Mouse (Mus musculus): ENCODE measurements around the gene Habp2. TPM values are rescaled to one million over a fixed set of nuclear protein-coding genes. Genes with fewer than 3 reads are reported as not detected.

The Habp2 gene
- polyA plus RNA-seq, 1 experiment from 2014 or later = 2.4 TPM

- Histone ChIP-seq H3K27ac (no peak overlapping the region), H3K4me3 (no peak overlapping the region)
- WGBS = 75% methylated on average over 8 of the region's 8 CpGs
Measured at GRCm38 (mm10) chr19:56272081-56272480, 14.9 kb upstream of the Habp2 start.

DNA sequence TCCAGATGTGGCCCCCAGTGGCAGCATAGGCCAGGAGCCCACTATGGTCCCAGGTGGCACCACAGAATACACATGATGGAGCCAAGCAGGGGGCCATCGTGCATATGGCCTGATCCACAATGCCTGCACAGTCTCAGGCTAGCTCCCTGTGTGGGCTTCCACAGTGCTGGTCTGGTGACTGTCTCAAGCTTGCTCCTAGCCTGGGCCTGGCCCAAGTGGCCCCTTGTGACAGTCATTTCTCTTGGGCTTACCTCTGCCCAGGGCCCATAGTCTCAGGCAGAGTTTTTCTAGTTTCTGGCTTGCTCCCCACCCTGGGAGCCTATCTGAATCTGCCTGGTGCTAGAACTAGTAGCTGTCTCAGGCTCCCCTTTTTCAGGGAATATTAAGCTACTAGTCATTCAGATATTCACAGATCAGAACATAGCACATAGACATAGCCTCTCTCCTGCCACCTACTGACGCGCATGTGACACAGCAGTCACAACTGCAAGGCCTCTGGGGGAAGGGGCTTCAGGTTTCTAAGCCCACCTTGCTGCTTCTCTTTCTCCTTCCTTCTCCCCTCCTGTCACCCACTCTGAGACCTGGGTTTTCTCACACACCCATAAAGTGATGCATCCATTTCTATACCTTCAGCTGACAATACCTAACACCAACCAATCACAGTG lies 9.7 kb upstream of the Habp2 start:
- Histone ChIP-seq H3K9me3 (replicated peaks) (no peaks in the 10 kb centered on the region), H3K4me3 (no peak overlapping the region), H3K36me3 (no peaks in the 10 kb centered on the region), H3K27me3 (no peaks in the 10 kb centered on the region), H3K9ac (no peak overlapping the region), H3K4me1 (replicated peaks) (no peaks in the 10 kb centered on the region), H3K4me2 (no peak overlapping the region), H3K27ac (no peak overlapping the region)
- no peak for ATAC-seq (replicated peaks; ENCODE audit: insufficient number of reproducible peaks, insufficient read depth, low FRiP score, low read depth)
- WGBS = 60% methylated on average over 3 of the region's 3 CpGs

More at GRCm38 (mm10) chr19:56272081-56272480, 14.9 kb upstream of the Habp2 start:
- Histone ChIP-seq H3K4me2 (no peak overlapping the region), H3K9me3 (replicated peaks) (no peaks in the 10 kb centered on the region), H3K27me3 (no peaks in the 10 kb centered on the region), H3K9ac (no peak overlapping the region), H3K36me3 (no peaks in the 10 kb centered on the region), H3K4me1 (replicated peaks) (no peaks in the 10 kb centered on the region)
- no peak for ATAC-seq (replicated peaks; ENCODE audit: insufficient number of reproducible peaks, insufficient read depth, low FRiP score, low read depth)

DNA sequence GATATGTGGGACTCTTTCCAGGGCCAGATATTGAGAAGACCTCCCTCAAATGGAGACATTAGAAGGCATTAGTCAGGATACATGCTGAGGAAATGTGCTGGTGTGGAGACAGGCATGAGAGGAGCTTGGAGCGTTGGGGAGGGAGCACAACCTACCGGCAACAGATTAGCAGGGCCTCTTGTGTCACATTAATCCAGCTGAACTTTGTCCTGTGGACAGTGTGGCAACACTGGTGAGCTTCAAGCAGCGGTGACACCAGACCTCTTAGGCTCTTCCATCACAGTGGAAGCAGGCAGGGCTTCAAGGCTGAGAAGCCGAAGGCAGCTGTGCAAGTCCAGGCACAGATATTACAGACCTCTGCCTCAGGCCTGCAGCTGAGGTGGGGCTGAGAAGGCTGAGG lies 9.0 kb upstream of the Habp2 start:
- H3K4me2 ChIP-seq = no peak overlapping the region
- WGBS = 70% methylated on average over 4 of the region's 4 CpGs
- ATAC-seq (replicated peaks; ENCODE audit: insufficient number of reproducible peaks, insufficient read depth, low FRiP score, low read depth) = no peak

DNA sequence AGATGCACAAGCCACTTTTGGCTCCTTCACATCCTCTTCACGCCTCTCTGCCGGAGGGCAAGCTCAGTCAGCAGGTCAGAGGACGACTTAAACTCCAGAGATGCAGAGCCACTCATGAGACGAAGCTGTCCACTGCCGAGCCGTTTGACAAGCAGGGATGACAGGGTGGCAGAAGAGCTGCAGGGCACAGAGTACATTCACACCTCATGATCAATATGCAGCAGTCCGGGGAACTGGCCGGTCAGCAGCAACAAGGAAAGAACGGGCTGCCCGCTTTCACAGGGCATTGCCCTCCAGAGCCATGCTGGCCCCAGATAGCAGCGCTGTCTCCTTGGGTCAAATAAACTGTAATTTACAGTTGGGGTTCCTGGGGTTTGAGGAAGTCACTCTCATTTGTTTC lies 8.6 kb upstream of the Habp2 start:
- Histone ChIP-seq H3K9me3 (replicated peaks) (no peaks in the 10 kb centered on the region), H3K4me3 (no peak overlapping the region), H3K9ac (no peak overlapping the region), H3K4me2 (no peak overlapping the region), H3K36me3 (no peaks in the 10 kb centered on the region), H3K27ac (no peak overlapping the region), H3K27me3 (no peaks in the 10 kb centered on the region), H3K4me1 (replicated peaks) (no peaks in the 10 kb centered on the region)
- ATAC-seq (replicated peaks; ENCODE audit: insufficient number of reproducible peaks, insufficient read depth, low FRiP score, low read depth) = no peak
- 75% methylated on average over 11 of the region's 11 CpGs for WGBS

More for the DNA sequence above, 9.0 kb upstream of the Habp2 start:
- Histone ChIP-seq H3K4me3 (no peak overlapping the region), H3K9me3 (replicated peaks) (no peaks in the 10 kb centered on the region), H3K9ac (no peak overlapping the region), H3K36me3 (no peaks in the 10 kb centered on the region), H3K27ac (no peak overlapping the region), H3K27me3 (no peaks in the 10 kb centered on the region), H3K4me1 (replicated peaks) (no peaks in the 10 kb centered on the region)

GRCm38 (mm10) chr19:56285222-56285621 lies 1.7 kb upstream of the Habp2 start:
- 60% methylated on average over 4 of the region's 4 CpGs for WGBS
- H3K4me3 ChIP-seq = no peak overlapping the region
- H3K9me3 ChIP-seq (replicated peaks) = no peaks in the 10 kb centered on the region
- H3K36me3 ChIP-seq = no peaks in the 10 kb centered on the region
- H3K27ac ChIP-seq = no peak overlapping the region
- no peak overlapping the region for H3K4me2 ChIP-seq
- no peak overlapping the region for H3K9ac ChIP-seq
- no peaks in the 10 kb centered on the region for H3K27me3 ChIP-seq
- no peaks in the 10 kb centered on the region for H3K4me1 ChIP-seq (replicated peaks)
- ATAC-seq (replicated peaks; ENCODE audit: insufficient number of reproducible peaks, insufficient read depth, low FRiP score, low read depth) = no peak

GRCm38 (mm10) chr19:56287580-56288367 lies 837 bp downstream of the Habp2 start:
- Histone ChIP-seq H3K4me1 (replicated peaks) (0 out of 2 replicates have a peak, but pooled peaks cover 2% of the 10 kb centered on the region), H3K4me3 (no peak overlapping the region), H3K4me2 (no peak overlapping the region), H3K27me3 (no peaks in the 10 kb centered on the region), H3K36me3 (no peaks in the 10 kb centered on the region), H3K9ac (no peak overlapping the region), H3K9me3 (replicated peaks) (no peaks in the 10 kb centered on the region), H3K27ac (no peak overlapping the region)
- no peak for ATAC-seq (replicated peaks; ENCODE audit: insufficient number of reproducible peaks, insufficient read depth, low FRiP score, low read depth)
- WGBS = 75% methylated on average over 15 of the region's 15 CpGs

- H3K36me3 ChIP-seq = no peaks in the 10 kb centered on the region
- H3K27ac ChIP-seq = no peak overlapping the region
- H3K4me3 ChIP-seq = no peak overlapping the region
- no peak overlapping the region for H3K4me2 ChIP-seq
- H3K4me1 ChIP-seq (replicated peaks) = 0 out of 2 replicates have a peak, but pooled peaks cover 2% of the 10 kb centered on the region
- no peak overlapping the region for H3K9ac ChIP-seq
- no peaks in the 10 kb centered on the region for H3K27me3 ChIP-seq
- 76% methylated on average over 4 of the region's 4 CpGs for WGBS
- H3K9me3 ChIP-seq (replicated peaks) = no peaks in the 10 kb centered on the region
- ATAC-seq (replicated peaks; ENCODE audit: insufficient number of reproducible peaks, insufficient read depth, low FRiP score, low read depth) = no peak
Measured at GRCm38 (mm10) chr19:56288436-56288835, 1.5 kb downstream of the Habp2 start.

GRCm38 (mm10) chr19:56289642-56290041 lies 2.7 kb downstream of the Habp2 start:
- no peaks in the 10 kb centered on the region for H3K9me3 ChIP-seq (replicated peaks)
- no peak overlapping the region for H3K27ac ChIP-seq
- ATAC-seq (replicated peaks; ENCODE audit: insufficient number of reproducible peaks, insufficient read depth, low FRiP score, low read depth) = no peak
- WGBS = 88% methylated on average over 8 of the region's 8 CpGs
- H3K4me3 ChIP-seq = no peak overlapping the region
- no peak overlapping the region for H3K4me2 ChIP-seq
- H3K27me3 ChIP-seq = no peaks in the 10 kb centered on the region
- H3K9ac ChIP-seq = no peak overlapping the region
- no peaks in the 10 kb centered on the region for H3K36me3 ChIP-seq
- H3K4me1 ChIP-seq (replicated peaks) = 0 out of 2 replicates have a peak, but pooled peaks cover 2% of the 10 kb centered on the region

DNA sequence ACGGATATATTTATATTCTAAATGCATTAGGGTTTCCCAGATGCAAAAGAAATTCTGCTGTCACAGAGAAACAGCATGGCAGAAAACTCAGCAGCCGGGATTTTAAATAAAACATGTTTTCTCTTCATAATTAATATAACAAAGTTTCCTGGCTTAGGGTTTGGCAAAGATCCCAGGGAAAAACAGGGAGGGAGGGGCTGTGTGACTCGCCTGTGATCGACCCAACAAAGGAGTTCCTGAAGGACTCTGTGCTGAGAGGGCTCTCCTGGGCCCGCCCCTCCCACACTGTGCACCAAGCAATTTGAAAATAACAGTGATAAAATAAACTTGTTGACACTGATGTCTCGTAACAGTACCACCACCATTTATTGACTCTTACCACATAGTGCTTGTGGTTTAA lies 5.0 kb downstream of the Habp2 start:
- no peaks in the 10 kb centered on the region for H3K36me3 ChIP-seq
- peaks cover 6% of the 10 kb centered on the region; the same call in 1 of the 2 replicates for H3K4me1 ChIP-seq (replicated peaks)
- H3K9ac ChIP-seq = no peak overlapping the region
- H3K4me3 ChIP-seq = no peak overlapping the region
- H3K27ac ChIP-seq = no peak overlapping the region
- H3K9me3 ChIP-seq (replicated peaks) = no peaks in the 10 kb centered on the region
- H3K27me3 ChIP-seq = no peaks in the 10 kb centered on the region
- WGBS = 50% methylated on average over 6 of the region's 6 CpGs
- no peak for ATAC-seq (replicated peaks; ENCODE audit: insufficient number of reproducible peaks, insufficient read depth, low FRiP score, low read depth)
- no peak overlapping the region for H3K4me2 ChIP-seq

GRCm38 (mm10) chr19:56292335-56292734 lies 5.4 kb downstream of the Habp2 start:
- H3K27me3 ChIP-seq = no peaks in the 10 kb centered on the region
- 69% methylated on average over 9 of the region's 9 CpGs for whole genome bisulfite sequencing
- no peak overlapping the region for H3K4me3 ChIP-seq
- H3K4me1 ChIP-seq (replicated peaks) = peaks cover 6% of the 10 kb centered on the region; the same call in 1 of the 2 replicates
- H3K27ac ChIP-seq = no peak overlapping the region
- no peak overlapping the region for H3K9ac ChIP-seq
- no peaks in the 10 kb centered on the region for H3K36me3 ChIP-seq
- no peak overlapping the region for H3K4me2 ChIP-seq
- no peak for ATAC-seq (replicated peaks; ENCODE audit: insufficient number of reproducible peaks, insufficient read depth, low FRiP score, low read depth)
- no peaks in the 10 kb centered on the region for H3K9me3 ChIP-seq (replicated peaks)

- Histone ChIP-seq H3K9me3 (replicated peaks) (no peaks in the 10 kb centered on the region), H3K27me3 (no peaks in the 10 kb centered on the region), H3K27ac (no peak overlapping the region), H3K9ac (no peak overlapping the region), H3K4me3 (no peak overlapping the region), H3K4me1 (replicated peaks) (peaks cover 6% of the 10 kb centered on the region; the same call in 1 of the 2 replicates), H3K36me3 (no peaks in the 10 kb centered on the region), H3K4me2 (peak overlapping the region; percentile 7; the same call in 1 of the 2 replicates)
- WGBS = 61% methylated on average over 7 of the region's 7 CpGs
- ATAC-seq (replicated peaks; ENCODE audit: insufficient number of reproducible peaks, insufficient read depth, low FRiP score, low read depth) = peak; percentile 70
Measured at GRCm38 (mm10) chr19:56294654-56295399, 7.9 kb downstream of the Habp2 start.
